Mouse (Mus musculus): ENCODE results near the gene Lrp2.

DNA sequence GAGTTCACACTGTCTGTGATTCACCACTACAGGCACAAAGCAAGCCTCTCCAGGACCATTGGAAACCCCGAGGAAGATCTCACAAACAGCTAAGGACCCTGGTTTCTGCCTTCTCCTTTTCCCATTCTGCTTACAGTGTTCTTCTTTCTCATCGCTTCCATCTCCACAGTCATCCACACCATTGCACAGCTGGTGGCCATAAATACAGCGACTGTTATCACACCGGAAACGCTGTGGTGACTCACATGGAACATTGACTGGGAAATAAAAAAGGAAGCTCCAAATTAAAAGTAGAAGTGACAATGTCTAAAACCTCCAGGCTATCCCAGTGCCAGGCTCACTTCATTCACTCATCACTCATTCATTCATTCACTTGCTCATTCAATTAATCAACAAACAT is 134.7 kb downstream of the Lrp2 start:
- no peak for TF ChIP-seq CTCF (IDR thresholded peaks at IDR 0.05; ENCODE audit: borderline replicate concordance, insufficient read depth, low read length)
- TF ChIP-seq POLR2A (IDR thresholded peaks at IDR 0.05; ENCODE audit: low read depth, low read length): no peak

All from embryonic fibroblast, embryonic 13.5 days (primary cell).